Mouse (Mus musculus): ENCODE results near the gene Tctex1d2. TPM values are rescaled to one million over a fixed set of nuclear protein-coding genes. Genes with fewer than 3 reads are reported as not detected.

Tctex1d2 gene
- polyA plus RNA-seq, 1 experiment = 187 TPM

GRCm38 (mm10) chr16:32464908-32465307, 45.4 kb downstream of the Tctex1d2 start:
- Histone ChIP-seq H3K36me3 (ENCODE audit: control insufficient read depth, insufficient read depth, low read length) (no peaks in the 10 kb centered on the region; the same call in none of the 2 replicates), H3K4me1 (ENCODE audit: control insufficient read depth, insufficient read depth, low read length) (no peaks in the 10 kb centered on the region), H3K4me3 (ENCODE audit: control insufficient read depth, low read depth, low read length) (no peak overlapping the region), H3K27ac (ENCODE audit: control insufficient read depth, insufficient read depth, low read depth, low read length) (no peak overlapping the region), H3K27me3 (ENCODE audit: control insufficient read depth, insufficient read depth, low read length) (no peaks in the 10 kb centered on the region)
- TF ChIP-seq CTCF (IDR thresholded peaks at IDR 0.05; ENCODE audit: control insufficient read depth, insufficient read depth, insufficient replicate concordance, low read depth, low read length) (no peak), POLR2A (IDR thresholded peaks at IDR 0.05; ENCODE audit: control insufficient read depth, low read depth, low read length) (no peak)

- H3K4me3 ChIP-seq (ENCODE audit: control insufficient read depth, low read depth, low read length) = no peak overlapping the region
- H3K4me1 ChIP-seq (ENCODE audit: control insufficient read depth, insufficient read depth, low read length) = no peaks in the 10 kb centered on the region
- H3K27ac ChIP-seq (ENCODE audit: control insufficient read depth, insufficient read depth, low read depth, low read length) = no peak overlapping the region
- H3K27me3 ChIP-seq (ENCODE audit: control insufficient read depth, insufficient read depth, low read length) = no peaks in the 10 kb centered on the region
- TF ChIP-seq CTCF (IDR thresholded peaks at IDR 0.05; ENCODE audit: control insufficient read depth, insufficient read depth, insufficient replicate concordance, low read depth, low read length) (no peak), POLR2A (IDR thresholded peaks at IDR 0.05; ENCODE audit: control insufficient read depth, low read depth, low read length) (no peak)
- H3K36me3 ChIP-seq (ENCODE audit: control insufficient read depth, insufficient read depth, low read length) = no peaks in the 10 kb centered on the region; the same call in none of the 2 replicates
These were observed 49.0 kb downstream of the Tctex1d2 start for GRCm38 (mm10) chr16:32468488-32468887.

- Histone ChIP-seq H3K27me3 (ENCODE audit: control insufficient read depth, insufficient read depth, low read length) (no peaks in the 10 kb centered on the region), H3K4me1 (ENCODE audit: control insufficient read depth, insufficient read depth, low read length) (no peaks in the 10 kb centered on the region), H3K36me3 (ENCODE audit: control insufficient read depth, insufficient read depth, low read length) (no peaks in the 10 kb centered on the region; the same call in none of the 2 replicates), H3K4me3 (ENCODE audit: control insufficient read depth, low read depth, low read length) (no peak overlapping the region), H3K27ac (ENCODE audit: control insufficient read depth, insufficient read depth, low read depth, low read length) (no peak overlapping the region)
- no peak for TF ChIP-seq CTCF (IDR thresholded peaks at IDR 0.05; ENCODE audit: control insufficient read depth, insufficient read depth, insufficient replicate concordance, low read depth, low read length)
- no peak for TF ChIP-seq POLR2A (IDR thresholded peaks at IDR 0.05; ENCODE audit: control insufficient read depth, low read depth, low read length)
These were observed 50.1 kb downstream of the Tctex1d2 start for GRCm38 (mm10) chr16:32469404-32470105.

- TF ChIP-seq CTCF (IDR thresholded peaks at IDR 0.05; ENCODE audit: control insufficient read depth, insufficient read depth, insufficient replicate concordance, low read depth, low read length) (no peak), POLR2A (IDR thresholded peaks at IDR 0.05; ENCODE audit: control insufficient read depth, low read depth, low read length) (no peak)
- no peaks in the 10 kb centered on the region; the same call in none of the 2 replicates for H3K36me3 ChIP-seq (ENCODE audit: control insufficient read depth, insufficient read depth, low read length)
- H3K4me1 ChIP-seq (ENCODE audit: control insufficient read depth, insufficient read depth, low read length) = no peaks in the 10 kb centered on the region
- H3K4me3 ChIP-seq (ENCODE audit: control insufficient read depth, low read depth, low read length) = no peak overlapping the region
- H3K27ac ChIP-seq (ENCODE audit: control insufficient read depth, insufficient read depth, low read depth, low read length) = no peak overlapping the region
- H3K27me3 ChIP-seq (ENCODE audit: control insufficient read depth, insufficient read depth, low read length) = no peaks in the 10 kb centered on the region
These were observed 52.9 kb downstream of the Tctex1d2 start for GRCm38 (mm10) chr16:32472276-32473015.

- Histone ChIP-seq H3K27ac (ENCODE audit: control insufficient read depth, insufficient read depth, low read depth, low read length) (no peak overlapping the region), H3K4me1 (ENCODE audit: control insufficient read depth, insufficient read depth, low read length) (no peaks in the 10 kb centered on the region), H3K4me3 (ENCODE audit: control insufficient read depth, low read depth, low read length) (no peak overlapping the region), H3K27me3 (ENCODE audit: control insufficient read depth, insufficient read depth, low read length) (no peaks in the 10 kb centered on the region), H3K36me3 (ENCODE audit: control insufficient read depth, insufficient read depth, low read length) (no peaks in the 10 kb centered on the region; the same call in 1 of the 2 replicates)
- no peak for TF ChIP-seq CTCF (IDR thresholded peaks at IDR 0.05; ENCODE audit: control insufficient read depth, insufficient read depth, insufficient replicate concordance, low read depth, low read length)
- TF ChIP-seq POLR2A (IDR thresholded peaks at IDR 0.05; ENCODE audit: control insufficient read depth, low read depth, low read length) = no peak
These were observed 57.8 kb downstream of the Tctex1d2 start for GRCm38 (mm10) chr16:32477315-32477714.

Other genes starting within 250 kb of the Tctex1d2 start
- 1.6 and 1.9 TPM in 2 replicates for gene Bex6, start 239.9 kb upstream of the Tctex1d2 start, polyA plus RNA-seq (2012; rRNA removed)
- 3.7 and 4.8 TPM in 2 replicates for gene Fbxo45, start 172.5 kb upstream of the Tctex1d2 start, polyA plus RNA-seq (2012; rRNA removed)
- 35.2 and 39.4 TPM in 2 replicates for gene Wdr53, start 172.5 kb upstream of the Tctex1d2 start, polyA plus RNA-seq (2012; rRNA removed)
- gene Smco1, start 148.2 kb upstream of the Tctex1d2 start, polyA plus RNA-seq (2012; rRNA removed) = 0.14 and 0.21 TPM in 2 replicates
- 16.9 and 17.9 TPM in 2 replicates for gene Rnf168, start 142.2 kb upstream of the Tctex1d2 start, polyA plus RNA-seq (2012; rRNA removed)
- 13.4 and 16.6 TPM in 2 replicates for gene Ubxn7, start 87.4 kb upstream of the Tctex1d2 start, polyA plus RNA-seq (2012; rRNA removed)
- gene Tm4sf19, start 19.2 kb upstream of the Tctex1d2 start, polyA plus RNA-seq (2012; rRNA removed) = 4.0 and 4.4 TPM in 2 replicates
- gene Pcyt1a, start 11.2 kb downstream of the Tctex1d2 start, polyA plus RNA-seq (2012; rRNA removed) = 83.0 and 83.7 TPM in 2 replicates
- gene Slc51a, start 68.2 kb downstream of the Tctex1d2 start, polyA plus RNA-seq (2012; rRNA removed) = 0.49 and 0.87 TPM in 2 replicates
- gene Zdhhc19, start 76.6 kb downstream of the Tctex1d2 start, polyA plus RNA-seq (2012; rRNA removed) = 218 and 242 TPM in 2 replicates
- gene Tfrc, start 189.2 kb downstream of the Tctex1d2 start, polyA plus RNA-seq (2012; rRNA removed) = 3.7 and 5.5 TPM in 2 replicates
- gene Tnk2, start 224.2 kb downstream of the Tctex1d2 start, polyA plus RNA-seq (2012; rRNA removed) = 21.4 and 23.4 TPM in 2 replicates

All from testis, adult 2 months (tissue).